Mouse (Mus musculus): ENCODE measurements around the gene Itpr2.

DNA sequence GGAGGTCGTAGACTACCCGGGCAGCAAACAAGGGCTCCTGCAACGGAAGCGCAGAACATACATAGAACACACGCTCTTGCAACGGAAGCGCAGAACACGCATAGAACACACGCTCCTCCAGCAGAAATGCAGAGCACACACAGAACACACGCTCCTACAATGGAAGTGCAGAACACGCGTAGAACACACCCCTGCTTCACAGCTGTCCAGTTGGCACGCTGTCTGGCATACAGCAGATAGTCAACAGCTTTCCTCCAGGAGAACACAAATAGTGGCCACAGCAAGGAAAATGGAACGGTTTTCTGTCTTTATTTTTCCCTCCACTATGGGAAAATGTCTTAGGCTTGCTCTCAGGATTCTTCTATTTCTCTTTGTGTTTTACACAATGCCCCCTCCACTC lies 344.9 kb downstream of the Itpr2 start:
- TF ChIP-seq MAX (IDR thresholded peaks at IDR 0.05) = no peak
- TF ChIP-seq CTCF (IDR thresholded peaks at IDR 0.05; ENCODE audit: control insufficient read depth, insufficient read depth, insufficient read length) = no peak
- TF ChIP-seq CEBPB (IDR thresholded peaks at IDR 0.05; ENCODE audit: low read depth) = no peak
- TF ChIP-seq USF1 (IDR thresholded peaks at IDR 0.05; ENCODE audit: low read depth) = no peak

All from C2C12 (cell line).